26 mouse cellular contexts compared by ENCODE assay signal in genomic region chr6:50640377-50640776, GRCm38 (mm10). TPM values are rescaled to one million over a fixed set of nuclear protein-coding genes. Genes with fewer than 3 reads are reported as not detected.
DNase-seq lines count a peak whose midpoint lies in the region; TF ChIP-seq lines count a peak whose summit lies in the region.
"Had no signal": no experiment of that assay in that cellular context is flagged by ENCODE, and none has a peak within 500 bp of the region (broad histone marks: within the 10 kb centered on the region; RNA-seq: fewer than 3 reads in every experiment).

No protein-coding gene starts in this region.

- peak; percentile 58 for TF ChIP-seq CTCF in gastrocnemius, adult 2 months (IDR thresholded peaks at IDR 0.05)
- peak; percentile 64 for TF ChIP-seq CTCF in left cerebral cortex, adult 2 months (IDR thresholded peaks at IDR 0.05)

- no peak overlapping the region for H3K4me3 ChIP-seq in gastrocnemius, adult 2 months
- H3K4me3 ChIP-seq in left cerebral cortex, adult 2 months: no peak overlapping the region
- H3K4me3 ChIP-seq: forebrain, embryonic 13.5 days; hindbrain, embryonic 15.5 days; limb, embryonic 15.5 days; lung, embryonic 15.5 days; midbrain, embryonic 12.5 days; neural tube, embryonic 15.5 days had no signal

- intact Hi-C loops in gastrocnemius, adult 2 months (cut with DNase I): no loop called here
- intact Hi-C loops in gastrocnemius, postnatal 14 days (cut with DNase I; ENCODE audit: low total_unique reads): no loop called here
- intact Hi-C loops in left cerebral cortex, adult 2 months (cut with DNase I): no loop called here

- DNase-seq in adrenal gland, postnatal 10 days: peak; percentile 11
- DNase-seq in adrenal gland, adult 18-20 months (ENCODE audit: low spot score in 2 of 2): no peak
- DNase-seq in gastrocnemius, adult 2 months: no peak
- no peak for DNase-seq in gastrocnemius, postnatal 14 days
- no peak for DNase-seq in left cerebral cortex, adult 2 months (ENCODE audit: extremely low spot score in 1 of 2, low spot score in 2 of 2)
- DNase-seq in left cerebral cortex, adult 18-20 months (ENCODE audit: low spot score in 2 of 2): no peak
- DNase-seq in thymus, postnatal 4 days: peak; percentile 13
- DNase-seq in thymus, postnatal 25 days: no peak
- DNase-seq: heart, adult 11 months; kidney, postnatal 14 days; right cerebral cortex, adult 18-20 months; right cerebral cortex, postnatal 4 days had no signal

- H3K27ac ChIP-seq in gastrocnemius, adult 2 months: no peak overlapping the region
- no peak overlapping the region for H3K27ac ChIP-seq in left cerebral cortex, adult 2 months
- H3K27ac ChIP-seq: forebrain, embryonic 13.5 days; hindbrain, embryonic 15.5 days; limb, embryonic 15.5 days; liver, embryonic 14.5 days; lung, embryonic 15.5 days; midbrain, embryonic 12.5 days; neural tube, embryonic 15.5 days had no signal

RNA-seq across cellular contexts. Expression of gene Npvf, which starts 13.9 kb away (rescaled TPM):
- total RNA-seq in adrenal gland, postnatal 10 days (2021): not detected
- not detected for total RNA-seq in adrenal gland, adult 18-20 months (2021)
- total RNA-seq in gastrocnemius, adult 2 months (2021): not detected
- not detected for total RNA-seq in gastrocnemius, postnatal 14 days (2021)
- total RNA-seq in left cerebral cortex, adult 2 months (2021): not detected
- total RNA-seq in left cerebral cortex, adult 18-20 months (2021): not detected
- total RNA-seq: adrenal gland, postnatal 36 days; ES-E14; gastrocnemius, adult 8-10 months; hematopoietic stem cell, adult 5-6 weeks; layer of hippocampus, adult 8-10 months; left cerebral cortex, postnatal 4 days; megakaryocyte, adult 5-6 weeks had no signal

RNA-seq across cellular contexts. Expression of gene 4921507P07Rik, which starts 43.9 kb away (rescaled TPM):
- total RNA-seq in adrenal gland, postnatal 10 days (2021): under 1 TPM; 0.79 to 0.99 TPM
- under 1 TPM; 0.13 to 0.26 TPM for total RNA-seq in adrenal gland, adult 18-20 months (2021)
- total RNA-seq in gastrocnemius, adult 2 months (2021): under 1 TPM; 0.31 to 0.69 TPM
- under 1 TPM; 0.11 to 0.16 TPM for total RNA-seq in gastrocnemius, postnatal 14 days (2021)
- total RNA-seq in left cerebral cortex, adult 2 months (2021): under 1 TPM; 0.42 to 0.57 TPM
- under 1 TPM; 0.26 to 0.59 TPM for total RNA-seq in left cerebral cortex, adult 18-20 months (2021)

Comparison
In these comparisons a context has a peak if more than half of its experiments do, and no peak if none do; other contexts are left out.
1. DNase-seq: peak in adrenal gland, postnatal 10 days (single experiment) and thymus, postnatal 4 days (single experiment); none in adrenal gland, adult 18-20 months (0 of 2), gastrocnemius, adult 2 months (single experiment), gastrocnemius, postnatal 14 days (single experiment), left cerebral cortex, adult 2 months (0 of 2), left cerebral cortex, adult 18-20 months (0 of 2) and thymus, postnatal 25 days (single experiment).